Mouse (Mus musculus) spleen, postnatal 14 days (tissue): ENCODE results near the gene Pld3.

Source experiments
- DNase-seq, 2 experiments: peaks; one replicate each; pipeline ENCODE4 v3.0.0; 2021 to 2022; ENCODE audit warnings: low spot score in 2 of 2

Pld3 gene

DNA sequence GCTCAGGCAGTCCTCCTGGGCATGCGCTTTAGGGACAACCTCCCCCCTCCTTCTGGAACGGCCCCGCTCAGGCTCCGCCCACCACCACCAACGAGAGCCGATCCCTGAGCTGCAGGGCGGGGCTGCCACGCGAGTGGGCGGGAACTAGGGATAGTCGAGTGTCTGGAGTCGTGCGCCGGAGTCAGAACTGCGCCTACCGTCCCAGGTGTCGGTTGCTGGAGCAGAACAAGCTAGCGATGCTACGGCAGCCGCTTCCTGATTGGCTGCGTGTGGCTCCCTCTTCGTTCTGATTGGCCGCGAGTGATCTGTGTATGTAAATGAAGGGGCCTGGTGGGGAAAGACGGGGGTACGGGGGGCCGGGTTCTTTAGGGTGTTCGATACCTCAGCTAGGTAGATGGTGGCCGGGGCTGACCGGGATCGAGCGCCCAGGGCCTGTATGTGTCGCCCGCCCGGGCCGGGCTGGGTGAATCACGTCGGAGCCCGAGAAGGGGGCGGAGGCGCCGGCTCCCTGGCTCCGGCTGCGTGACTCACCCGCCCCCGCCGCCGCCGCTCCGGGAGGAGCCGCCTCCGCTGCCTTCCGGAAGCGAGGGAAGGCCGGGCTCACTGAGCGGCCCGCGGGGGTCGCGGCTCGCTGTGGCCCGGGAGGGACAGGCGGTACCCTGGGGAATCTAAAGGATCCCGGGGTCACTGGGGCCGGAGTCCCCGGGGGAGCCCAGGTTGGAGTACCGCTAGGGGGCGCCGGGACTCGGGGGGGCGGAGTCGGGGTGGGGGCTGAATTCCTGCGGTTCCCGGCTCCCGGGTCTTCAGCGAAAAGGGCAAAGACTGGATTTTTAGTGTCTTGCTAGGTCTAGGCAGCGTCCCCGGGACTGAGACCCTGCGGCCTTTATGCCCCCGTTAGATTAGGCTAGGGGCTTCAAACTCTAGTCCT lies 66.0 kb downstream of the Pld3 start, which contains the start of gene Sertad1:
TSS of gene Sertad1 (plus strand) at position 141 of the 928 bp plus-strand sequence.
- peak; percentile 100 for DNase-seq

DNA sequence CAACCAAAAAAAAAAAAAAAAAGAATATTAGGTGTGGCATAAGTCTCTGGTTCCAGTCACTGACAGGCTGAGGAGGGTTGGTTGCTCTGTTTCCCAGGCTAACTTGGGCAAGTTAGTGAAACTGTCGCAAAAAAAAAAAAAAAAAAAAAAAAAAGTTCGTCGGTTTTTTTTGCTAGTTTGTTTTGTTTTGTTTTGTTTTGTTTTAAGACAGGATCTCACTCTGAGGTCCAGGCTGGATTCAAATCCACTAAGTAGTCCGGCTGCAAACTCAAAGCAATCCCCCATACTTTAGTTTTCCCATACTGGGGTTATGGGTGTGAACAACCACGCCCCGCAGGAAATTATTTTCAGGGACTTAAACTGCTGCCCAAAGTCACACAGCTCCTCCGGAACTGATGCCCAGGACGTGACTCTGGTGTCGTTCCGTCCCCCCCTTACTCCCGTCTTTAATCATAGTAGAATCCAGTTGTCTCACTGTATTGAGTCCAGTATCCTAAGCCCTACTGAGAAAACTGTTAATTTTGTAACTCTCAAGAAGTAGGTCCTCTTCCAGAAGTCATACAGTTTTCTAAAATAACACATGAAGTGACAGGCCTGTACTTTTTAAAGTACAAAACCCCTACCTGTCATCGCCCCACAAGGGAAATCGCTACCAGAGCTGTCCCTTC lies 66.8 kb downstream of the Pld3 start:
- no peak for DNase-seq

DNA sequence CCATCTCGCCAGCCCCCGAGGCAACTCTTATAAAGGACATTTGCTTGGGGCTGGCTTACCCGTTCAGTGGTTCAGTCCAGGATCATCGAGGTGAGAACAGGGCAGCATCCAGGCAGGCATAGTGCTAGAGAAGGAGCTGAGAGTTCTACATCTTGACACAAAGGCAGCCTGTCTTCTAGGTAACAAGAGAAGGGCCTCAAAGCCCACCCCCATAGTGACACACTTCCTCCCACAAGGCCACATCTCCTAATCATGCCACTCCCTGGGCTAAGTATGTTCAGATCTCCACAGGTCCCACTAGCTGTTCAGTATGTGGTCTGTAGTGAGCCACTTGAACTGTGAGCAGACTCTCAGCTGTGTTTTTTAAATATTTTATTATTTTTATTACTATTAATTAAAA lies 69.2 kb downstream of the Pld3 start:
- no peak for DNase-seq
